Mouse (Mus musculus) ovary, postnatal 10 days (tissue): ENCODE data around the gene Lepr.
"Not testable (repeated sequence)": the region's sequence is repeated elsewhere in the genome, so short reads cannot be mapped to it uniquely, and the experiment has no call there.

Experiments used
- DNase-seq: peaks from one replicate; pipeline ENCODE4 v3.0.0; 2022; ENCODE audit warnings: low spot score

Lepr gene

GRCm38 (mm10) chr4:101715805-101716204, 1.4 kb upstream of the Lepr start:
- no peak for DNase-seq

GRCm38 (mm10) chr4:101718991-101719580, 1.9 kb downstream of the Lepr start:
- no peak for DNase-seq

GRCm38 (mm10) chr4:101721705-101722104, 4.5 kb downstream of the Lepr start:
- DNase-seq, result no peak

- DNase-seq, result no peak
Measured at GRCm38 (mm10) chr4:101741973-101742372, 24.8 kb downstream of the Lepr start.

GRCm38 (mm10) chr4:101745534-101745933, 28.3 kb downstream of the Lepr start:
- no peak for DNase-seq

GRCm38 (mm10) chr4:101760490-101760889, 43.3 kb downstream of the Lepr start:
- DNase-seq, result no peak

- DNase-seq, result not testable (repeated sequence)
Measured at GRCm38 (mm10) chr4:101843923-101844322, 126.7 kb downstream of the Lepr start, which contains the start of gene B020004J07Rik. TSS of gene B020004J07Rik (minus strand) at chr4:101844023.

- no peak for DNase-seq
Measured at GRCm38 (mm10) chr4:101850908-101851307, 133.7 kb downstream of the Lepr start.

GRCm38 (mm10) chr4:101860873-101861272, 143.7 kb downstream of the Lepr start:
- no peak for DNase-seq

- no peak for DNase-seq
Measured at GRCm38 (mm10) chr4:101862289-101862688, 145.1 kb downstream of the Lepr start.
